Mouse (Mus musculus) kidney, postnatal 10 days (tissue): ENCODE data around the gene Olfr1275.

Experiments used
- DNase-seq: peaks from one replicate; pipeline ENCODE4 v3.0.0; 2021; ENCODE audit warnings: mixed read lengths

Olfr1275 gene

GRCm38 (mm10) chr2:111235186-111235585, at the start of gene Olfr1275:
Olfr1275 (minus strand) TSS chr2:111235286.
- DNase-seq: no peak

- DNase-seq: no peak
Measured at GRCm38 (mm10) chr2:111274006-111274405, 38.9 kb upstream of the Olfr1275 start, which contains the start of gene Olfr1277. Olfr1277 (minus strand) TSS chr2:111274106.

GRCm38 (mm10) chr2:111254216-111254615, 19.1 kb upstream of the Olfr1275 start, which contains the start of gene Olfr1276:
Olfr1276 (plus strand) TSS chr2:111254516.
- no peak for DNase-seq

GRCm38 (mm10) chr2:111229502-111229901, 5.6 kb downstream of the Olfr1275 start, which contains the start of gene 4930430A15Rik:
4930430A15Rik (minus strand) TSS chr2:111229602.
- DNase-seq: no peak

GRCm38 (mm10) chr2:111182068-111182467, 53.0 kb downstream of the Olfr1275 start:
- no peak for DNase-seq
